Mouse (Mus musculus) lung, embryonic 16.5 days (tissue): ENCODE data around the gene Commd1. TPM values are rescaled to one million over a fixed set of nuclear protein-coding genes. Genes with fewer than 3 reads are reported as not detected.

Experiments used
- ATAC-seq: fragments of 200-750 bp; cut with Nextera tagmentation; 2 replicates; pipeline ENCODE4 v1.8.0; 2017; ENCODE audit warnings: low read depth, mild to moderate bottlenecking, moderate library complexity
- H3K27ac ChIP-seq: fragments of 300-500 bp; sonication (generic); 2 replicates; pipeline ENCODE4 v1.5.1; 2014; ENCODE audit warnings: mild to moderate bottlenecking, control low read depth, low read length
- H3K27me3 ChIP-seq: fragments of 300-500 bp; sonication (generic); 2 replicates; pipeline ENCODE4 v1.6.1; 2014; ENCODE audit warnings: low read depth, low read length, mixed read lengths; ENCODE audit not compliant: control insufficient read depth, insufficient read depth
- H3K36me3 ChIP-seq: fragments of 300-500 bp; sonication (generic); 2 replicates; pipeline ENCODE4 v1.6.1; 2014; ENCODE audit warnings: low read length; ENCODE audit not compliant: control insufficient read depth, insufficient read depth
- H3K4me1 ChIP-seq: fragments of 300-500 bp; sonication (generic); replicated peaks from 2 replicates; pipeline ENCODE4 v1.6.1; 2014; ENCODE audit warnings: low read length, mixed read lengths; ENCODE audit not compliant: control insufficient read depth, insufficient read depth
- H3K4me2 ChIP-seq: fragments of 300-500 bp; sonication (generic); 2 replicates; pipeline ENCODE4 v1.6.1; 2014; ENCODE audit warnings: low read depth, low read length, control low read depth
- H3K4me3 ChIP-seq: fragments of 300-500 bp; sonication (generic); 2 replicates; pipeline ENCODE4 v1.5.1; 2014; ENCODE audit warnings: mild to moderate bottlenecking, low read length, control low read depth
- H3K9ac ChIP-seq: fragments of 300-500 bp; sonication (generic); 2 replicates; pipeline ENCODE4 v1.6.1; 2014; ENCODE audit warnings: low read length, control low read depth
- H3K9me3 ChIP-seq: fragments of 300-500 bp; sonication (generic); 2 replicates; pipeline ENCODE4 v1.6.1; 2016; ENCODE audit warnings: low read length; ENCODE audit not compliant: control insufficient read depth
- WGBS: fragments of 180-500 bp; shearing (Covaris S2); extraction: QIAGEN DNeasy Blood & Tissue Kit; methylation state at CpG from one replicate; pipeline ENCODE4 v1.1.7; 2014; 5-methylcytosine and 5-hydroxymethylcytosine counted together
- polyA plus RNA-seq: library from polyadenylated mRNA; unstranded; fragments of >200 nt; fragmentation: Nextera tagmentation; extraction: Ambion mirVana; gene quantifications from 2 replicates; pipeline ENCODE4 v1.2.1, GENCODE M21; 2015

Gene Commd1
- 372 and 381 TPM in 2 replicates for polyA plus RNA-seq

- no peaks in the 10 kb centered on the region for H3K27me3 ChIP-seq
- no peaks in the 10 kb centered on the region for H3K9me3 ChIP-seq
- peak within 1 kb of the TSS; percentile 77 for H3K9ac ChIP-seq
- H3K27ac ChIP-seq = peak within 1 kb of the TSS; percentile 97
- H3K4me1 ChIP-seq = peaks cover 7% of the 10 kb centered on the region
- peak within 1 kb of the TSS; percentile 77 for H3K4me3 ChIP-seq
- peaks cover 5% of the 10 kb centered on the region; the same call in 1 of the 2 replicates for H3K36me3 ChIP-seq
- H3K4me2 ChIP-seq = peak within 1 kb of the TSS; percentile 84
- peak; percentile 95 for ATAC-seq
- WGBS = 2% methylated on average over 42 of the region's 42 CpGs
Observed at GRCm38 (mm10) chr11:22981984-22982757, at the start of gene Commd1, which contains the start of gene Gm28048. TSS of gene Commd1 (minus strand) at chr11:22982382. TSS of gene Gm28048 (minus strand) at chr11:22982090.

DNA sequence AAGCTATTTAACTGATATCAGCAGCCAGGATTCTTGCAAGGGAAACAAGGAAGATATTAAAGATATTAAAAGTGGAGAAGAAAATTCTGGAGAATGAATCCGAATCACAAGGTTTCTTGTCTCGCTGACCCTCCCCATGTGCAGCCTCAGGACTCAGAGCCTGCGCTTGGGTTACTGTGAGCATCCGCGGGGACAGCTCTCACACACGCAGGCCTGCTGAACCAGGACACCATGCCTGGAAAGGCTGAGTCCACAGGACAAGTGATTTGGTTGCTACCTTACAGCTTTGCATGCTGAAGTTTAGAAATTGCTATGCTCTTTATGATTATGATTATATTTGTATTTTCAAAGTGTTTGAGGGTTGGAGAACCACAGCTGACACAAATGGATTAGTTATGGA is 47.2 kb upstream of the Commd1 start:
- no peaks in the 10 kb centered on the region for H3K36me3 ChIP-seq
- no peak overlapping the region for H3K4me3 ChIP-seq
- H3K9ac ChIP-seq = no peak overlapping the region
- 73% methylated on average over 6 of the region's 6 CpGs for WGBS
- H3K27me3 ChIP-seq = no peaks in the 10 kb centered on the region
- H3K27ac ChIP-seq = no peak overlapping the region
- H3K4me2 ChIP-seq = no peak overlapping the region
- H3K4me1 ChIP-seq = no peaks in the 10 kb centered on the region
- ATAC-seq = no peak
- H3K9me3 ChIP-seq = no peaks in the 10 kb centered on the region

GRCm38 (mm10) chr11:23028957-23029356 is 46.8 kb upstream of the Commd1 start:
- H3K4me2 ChIP-seq = no peak overlapping the region
- no peaks in the 10 kb centered on the region for H3K36me3 ChIP-seq
- no peak for ATAC-seq
- 10% methylated on average over 3 of the region's 3 CpGs for WGBS
- no peaks in the 10 kb centered on the region for H3K9me3 ChIP-seq
- H3K27ac ChIP-seq = no peak overlapping the region
- no peak overlapping the region for H3K9ac ChIP-seq
- no peaks in the 10 kb centered on the region for H3K4me1 ChIP-seq
- H3K27me3 ChIP-seq = no peaks in the 10 kb centered on the region
- no peak overlapping the region for H3K4me3 ChIP-seq

GRCm38 (mm10) chr11:23024169-23024568 is 42.0 kb upstream of the Commd1 start:
- no peak for ATAC-seq
- 68% methylated on average over 3 of the region's 3 CpGs for WGBS
- no peaks in the 10 kb centered on the region for H3K36me3 ChIP-seq
- H3K4me1 ChIP-seq = no peaks in the 10 kb centered on the region
- no peak overlapping the region for H3K4me2 ChIP-seq
- no peaks in the 10 kb centered on the region for H3K9me3 ChIP-seq
- H3K27me3 ChIP-seq = no peaks in the 10 kb centered on the region
- no peak overlapping the region for H3K9ac ChIP-seq
- H3K27ac ChIP-seq = no peak overlapping the region
- no peak overlapping the region for H3K4me3 ChIP-seq

DNA sequence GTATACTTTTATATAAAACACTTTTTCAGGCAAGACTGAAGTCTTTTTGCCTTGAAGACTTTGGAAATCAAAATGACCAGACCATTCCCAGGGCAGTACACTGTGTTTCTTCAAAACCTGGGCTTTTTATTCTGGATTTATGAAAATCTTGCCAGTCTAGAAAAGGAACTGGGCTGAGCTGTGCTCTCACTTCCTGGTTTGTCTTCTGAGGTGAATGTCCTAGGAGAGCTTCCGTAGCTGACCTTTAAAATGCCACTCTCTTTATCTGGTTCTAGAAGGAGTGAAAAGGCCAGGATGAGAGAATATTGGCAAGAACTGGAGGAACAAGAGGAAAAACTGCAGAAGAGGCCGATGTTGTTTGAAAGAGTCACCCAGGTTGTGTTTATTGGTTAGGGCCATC is 41.0 kb upstream of the Commd1 start:
- 89% methylated on average over 2 of the region's 2 CpGs for WGBS
- Histone ChIP-seq H3K4me2 (no peak overlapping the region), H3K36me3 (no peaks in the 10 kb centered on the region), H3K9me3 (no peaks in the 10 kb centered on the region), H3K27ac (no peak overlapping the region), H3K27me3 (no peaks in the 10 kb centered on the region), H3K4me1 (no peaks in the 10 kb centered on the region), H3K9ac (no peak overlapping the region), H3K4me3 (no peak overlapping the region)
- no peak for ATAC-seq

- Histone ChIP-seq H3K36me3 (no peaks in the 10 kb centered on the region), H3K4me1 (no peaks in the 10 kb centered on the region), H3K27ac (no peak overlapping the region), H3K4me3 (no peak overlapping the region), H3K9me3 (no peaks in the 10 kb centered on the region), H3K9ac (no peak overlapping the region), H3K4me2 (no peak overlapping the region), H3K27me3 (no peaks in the 10 kb centered on the region)
- 92% methylated on average over 14 of the region's 14 CpGs for WGBS
- no peak for ATAC-seq
Observed at GRCm38 (mm10) chr11:23020841-23021240, 38.7 kb upstream of the Commd1 start.

DNA sequence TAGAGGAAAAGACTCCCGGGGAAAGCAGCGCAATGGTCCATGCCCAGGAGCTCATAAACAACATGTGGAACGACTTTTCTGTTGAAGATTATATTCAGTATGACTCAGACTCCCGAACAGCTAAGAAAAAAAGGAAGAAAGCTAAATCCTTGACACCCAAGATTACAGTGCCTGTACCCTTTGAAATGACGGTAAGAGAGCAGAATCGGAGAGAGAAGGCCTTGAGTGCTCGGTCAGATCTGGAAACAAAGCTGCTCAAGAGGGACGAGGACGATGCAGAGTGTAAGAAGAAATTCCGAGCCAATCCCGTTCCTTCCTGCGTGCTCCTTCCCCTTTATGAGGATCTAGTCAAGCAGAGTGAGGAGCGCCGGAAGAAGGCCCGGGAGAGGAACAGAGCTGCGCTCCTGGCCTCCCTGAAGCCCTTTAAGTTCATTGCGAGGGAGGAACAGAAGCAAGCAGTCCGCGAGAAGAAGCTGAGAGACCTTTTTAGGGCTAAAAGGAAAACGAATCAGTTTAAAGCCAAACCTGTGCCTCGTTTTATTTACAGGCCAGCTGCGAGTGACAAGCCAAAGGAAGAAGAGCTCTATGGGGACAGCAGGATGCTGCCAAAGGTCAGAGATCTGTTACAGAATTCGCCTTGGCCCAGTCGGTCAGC is 38.1 kb upstream of the Commd1 start:
- no peak overlapping the region for H3K4me2 ChIP-seq
- H3K36me3 ChIP-seq = no peaks in the 10 kb centered on the region
- no peaks in the 10 kb centered on the region for H3K9me3 ChIP-seq
- H3K9ac ChIP-seq = no peak overlapping the region
- H3K4me3 ChIP-seq = no peak overlapping the region
- ATAC-seq = no peak
- WGBS = 65% methylated on average over 24 of the region's 24 CpGs
- no peaks in the 10 kb centered on the region for H3K27me3 ChIP-seq
- no peak overlapping the region for H3K27ac ChIP-seq
- no peaks in the 10 kb centered on the region for H3K4me1 ChIP-seq

DNA sequence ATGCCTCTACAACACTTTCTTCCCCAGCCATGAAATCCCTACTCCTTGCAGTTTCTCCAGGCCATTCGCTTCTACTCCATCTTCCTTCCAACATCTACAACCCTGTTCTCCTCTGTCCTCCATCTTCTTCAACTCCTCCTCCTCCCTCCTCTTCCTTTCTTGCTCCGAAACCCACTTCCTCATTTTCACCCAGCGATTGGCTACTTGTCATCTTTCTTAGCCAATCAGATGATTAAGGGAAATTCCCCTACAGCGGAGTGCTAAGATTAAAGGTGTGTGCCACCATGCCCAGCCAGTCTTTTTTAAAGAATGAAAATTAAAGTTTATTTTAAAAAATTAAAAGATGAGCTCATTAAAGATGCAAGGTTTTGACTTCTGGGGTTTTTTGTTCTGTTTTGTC is 35.8 kb upstream of the Commd1 start:
- Histone ChIP-seq H3K27ac (no peak overlapping the region), H3K9ac (no peak overlapping the region), H3K36me3 (no peaks in the 10 kb centered on the region), H3K4me3 (no peak overlapping the region), H3K27me3 (no peaks in the 10 kb centered on the region), H3K9me3 (no peaks in the 10 kb centered on the region), H3K4me1 (no peaks in the 10 kb centered on the region), H3K4me2 (no peak overlapping the region)
- WGBS = 90% methylated on average over 4 of the region's 4 CpGs
- no peak for ATAC-seq

- Histone ChIP-seq H3K4me3 (no peak overlapping the region), H3K9me3 (no peaks in the 10 kb centered on the region), H3K36me3 (no peaks in the 10 kb centered on the region), H3K27me3 (no peaks in the 10 kb centered on the region), H3K4me1 (no peaks in the 10 kb centered on the region), H3K27ac (no peak overlapping the region), H3K9ac (no peak overlapping the region), H3K4me2 (no peak overlapping the region)
- 76% methylated on average over 6 of the region's 6 CpGs for WGBS
- ATAC-seq = no peak
Observed at GRCm38 (mm10) chr11:23014996-23015395, 32.8 kb upstream of the Commd1 start.
